Mouse (Mus musculus): ENCODE results near the gene Tmem206. TPM values are rescaled to one million over a fixed set of nuclear protein-coding genes. Genes with fewer than 3 reads are reported as not detected.

Gene Tmem206
- polyA plus RNA-seq, 1 experiment from 2014 or later: 34.2 TPM

DNA sequence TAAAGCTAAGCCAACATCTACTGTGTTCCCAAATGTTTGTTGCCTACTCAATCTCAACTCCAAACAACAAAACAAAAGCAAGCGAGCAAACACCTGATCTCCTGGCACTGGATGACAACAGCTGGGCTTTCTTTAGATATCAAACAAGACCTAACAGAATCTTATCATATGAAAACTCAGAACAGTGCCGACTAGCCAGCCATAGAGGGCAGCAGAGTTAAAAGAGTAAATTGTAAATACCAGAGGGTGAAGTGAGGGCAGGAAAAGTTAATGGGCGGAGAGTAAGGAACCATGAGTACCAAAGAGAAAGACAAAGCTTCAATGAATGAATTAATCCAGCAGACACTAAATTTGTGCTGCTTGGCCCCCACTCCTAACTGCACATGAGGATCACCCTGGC, 65.6 kb downstream of the Tmem206 start:
- Histone ChIP-seq H3K36me3 (ENCODE audit: control insufficient read depth, insufficient read depth, low read length) (no peaks in the 10 kb centered on the region), H3K9ac (ENCODE audit: low read length) (no peak overlapping the region), H3K4me3 (ENCODE audit: low read depth, low read length) (no peak overlapping the region), H3K27ac (ENCODE audit: low read depth, low read length) (no peak overlapping the region), H3K4me1 (replicated peaks; ENCODE audit: control insufficient read depth, insufficient read depth, low read length) (no peaks in the 10 kb centered on the region), H3K9me3 (ENCODE audit: control insufficient read depth, low read length) (no peaks in the 10 kb centered on the region), H3K4me2 (ENCODE audit: low read depth, low read length, severe bottlenecking) (no peak overlapping the region), H3K27me3 (ENCODE audit: control insufficient read depth, insufficient read depth, low read length) (no peaks in the 10 kb centered on the region)
- DNase-seq (ENCODE audit: low spot score): no peak
- no peak; the same call in 1 of the 2 replicates for ATAC-seq (replicated peaks; ENCODE audit: low FRiP score)
- WGBS: 14% methylated on average over 3 of the region's 3 CpGs

DNA sequence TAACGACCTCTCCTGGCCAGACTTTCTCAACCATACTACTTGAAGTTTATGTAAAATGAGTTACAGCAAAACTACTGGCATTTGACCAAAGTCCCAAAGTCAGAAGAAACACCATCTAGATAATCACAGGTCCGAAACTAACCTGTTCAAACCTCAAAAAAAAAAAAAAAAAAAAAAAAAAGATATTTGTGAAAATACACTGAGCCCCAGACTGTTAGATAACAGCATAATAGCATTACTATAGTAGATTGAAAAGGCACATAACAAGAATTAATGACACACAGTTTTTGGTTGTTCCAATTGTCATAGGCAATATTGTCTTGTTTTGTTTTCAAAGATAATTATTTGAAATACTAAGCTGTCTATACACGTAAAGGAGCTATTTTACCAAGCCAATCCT, 67.8 kb downstream of the Tmem206 start:
- WGBS: 84% methylated on average over 3 of the region's 3 CpGs
- H3K36me3 ChIP-seq (ENCODE audit: control insufficient read depth, insufficient read depth, low read length): no peaks in the 10 kb centered on the region
- ATAC-seq (replicated peaks; ENCODE audit: low FRiP score) (no peak), DNase-seq (ENCODE audit: low spot score) (no peak)
- H3K27me3 ChIP-seq (ENCODE audit: control insufficient read depth, insufficient read depth, low read length): no peaks in the 10 kb centered on the region
- H3K27ac ChIP-seq (ENCODE audit: low read depth, low read length): no peak overlapping the region
- no peak overlapping the region for H3K4me3 ChIP-seq (ENCODE audit: low read depth, low read length)
- H3K9me3 ChIP-seq (ENCODE audit: control insufficient read depth, low read length): no peaks in the 10 kb centered on the region
- H3K4me1 ChIP-seq (replicated peaks; ENCODE audit: control insufficient read depth, insufficient read depth, low read length): no peaks in the 10 kb centered on the region
- H3K4me2 ChIP-seq (ENCODE audit: low read depth, low read length, severe bottlenecking): no peak overlapping the region
- no peak overlapping the region for H3K9ac ChIP-seq (ENCODE audit: low read length)

DNA sequence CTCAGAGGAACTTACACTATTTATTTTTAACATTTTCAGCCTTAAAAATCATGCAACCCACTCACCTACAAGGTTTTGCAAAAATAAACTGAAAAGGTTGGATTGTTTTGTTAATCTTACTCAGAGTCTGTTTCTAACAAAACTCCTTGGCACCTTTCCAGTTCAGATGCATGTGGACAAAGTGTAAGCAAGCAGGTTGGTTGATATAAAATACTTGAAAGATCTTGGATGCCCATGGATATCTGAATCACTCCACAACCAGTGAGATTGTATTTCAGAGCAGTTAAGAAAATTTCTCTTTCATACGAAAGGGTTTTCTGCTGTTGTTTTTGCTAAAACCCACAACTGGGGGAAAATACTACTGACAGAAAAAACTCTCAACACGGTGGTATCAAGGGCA, 68.4 kb downstream of the Tmem206 start:
- Histone ChIP-seq H3K27ac (ENCODE audit: low read depth, low read length) (no peak overlapping the region), H3K4me3 (ENCODE audit: low read depth, low read length) (no peak overlapping the region), H3K36me3 (ENCODE audit: control insufficient read depth, insufficient read depth, low read length) (no peaks in the 10 kb centered on the region), H3K27me3 (ENCODE audit: control insufficient read depth, insufficient read depth, low read length) (no peaks in the 10 kb centered on the region), H3K9me3 (ENCODE audit: control insufficient read depth, low read length) (no peaks in the 10 kb centered on the region), H3K4me1 (replicated peaks; ENCODE audit: control insufficient read depth, insufficient read depth, low read length) (no peaks in the 10 kb centered on the region), H3K4me2 (ENCODE audit: low read depth, low read length, severe bottlenecking) (no peak overlapping the region), H3K9ac (ENCODE audit: low read length) (no peak overlapping the region)
- ATAC-seq (replicated peaks; ENCODE audit: low FRiP score) (no peak), DNase-seq (ENCODE audit: low spot score) (no peak)
- 75% methylated on average over 2 of the region's 2 CpGs for WGBS

DNA sequence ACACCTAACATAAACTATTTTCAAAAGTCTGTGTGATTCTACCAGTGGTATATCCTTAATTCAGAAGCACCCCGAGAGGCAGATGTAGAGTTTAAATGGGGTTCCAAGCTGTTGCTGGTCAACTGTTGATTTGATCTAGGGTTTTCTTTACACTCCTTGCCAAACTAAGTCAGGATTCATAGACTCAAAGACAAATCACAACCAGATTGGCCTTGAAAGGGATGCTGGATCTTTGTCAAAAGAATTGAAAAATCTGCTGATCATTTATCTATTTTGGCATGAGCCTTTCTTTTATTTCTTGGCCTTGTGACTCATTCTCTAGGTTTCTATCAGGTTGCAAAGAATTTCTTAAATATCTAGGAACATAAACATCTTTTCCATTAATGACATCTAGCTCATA, 69.5 kb downstream of the Tmem206 start:
- H3K4me2 ChIP-seq (ENCODE audit: low read depth, low read length, severe bottlenecking): peak overlapping the region; percentile 62
- H3K4me1 ChIP-seq (replicated peaks; ENCODE audit: control insufficient read depth, insufficient read depth, low read length): no peaks in the 10 kb centered on the region
- DNase-seq (ENCODE audit: low spot score) (no peak), ATAC-seq (replicated peaks; ENCODE audit: low FRiP score) (no peak)
- no peaks in the 10 kb centered on the region for H3K27me3 ChIP-seq (ENCODE audit: control insufficient read depth, insufficient read depth, low read length)
- no peaks in the 10 kb centered on the region for H3K9me3 ChIP-seq (ENCODE audit: control insufficient read depth, low read length)
- peak overlapping the region; percentile 70 for H3K4me3 ChIP-seq (ENCODE audit: low read depth, low read length)
- H3K9ac ChIP-seq (ENCODE audit: low read length): no peak overlapping the region; the same call in 1 of the 2 replicates
- 51% methylated on average over 1 of the region's 1 CpGs for WGBS
- no peaks in the 10 kb centered on the region for H3K36me3 ChIP-seq (ENCODE audit: control insufficient read depth, insufficient read depth, low read length)
- no peak overlapping the region for H3K27ac ChIP-seq (ENCODE audit: low read depth, low read length)

DNA sequence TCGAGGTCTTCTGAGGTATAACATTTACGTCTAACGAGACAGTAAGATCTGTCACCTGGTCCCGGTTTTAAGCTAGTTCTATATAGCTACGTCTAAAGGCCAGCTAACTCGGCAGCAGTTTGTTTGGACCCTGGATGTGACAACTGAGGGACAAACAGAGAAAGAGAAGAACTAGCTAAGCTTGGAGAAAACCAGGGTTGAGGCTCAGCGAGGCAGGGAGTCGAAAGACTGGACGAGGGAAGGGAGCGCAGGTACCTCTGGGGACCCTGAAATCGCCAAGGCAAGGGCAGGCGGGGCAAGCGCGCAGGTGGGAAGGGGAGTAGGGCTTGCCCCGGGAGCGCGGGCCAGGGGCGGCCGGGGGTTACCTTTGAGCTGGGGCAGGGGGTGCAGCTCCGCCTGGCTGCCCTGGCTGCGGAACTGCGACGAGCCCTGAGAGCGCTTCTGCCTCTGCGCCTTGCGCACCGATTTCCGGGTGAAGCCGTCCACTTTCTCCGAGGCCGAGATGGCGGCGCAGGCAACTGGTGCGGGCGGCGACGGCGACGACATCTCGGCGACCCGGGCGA, 70.2 kb downstream of the Tmem206 start:
- Histone ChIP-seq H3K9ac (ENCODE audit: low read length) (peak overlapping the region; percentile 71), H3K9me3 (ENCODE audit: control insufficient read depth, low read length) (no peaks in the 10 kb centered on the region), H3K36me3 (ENCODE audit: control insufficient read depth, insufficient read depth, low read length) (no peaks in the 10 kb centered on the region), H3K4me3 (ENCODE audit: low read depth, low read length) (peak overlapping the region; percentile 70), H3K4me1 (replicated peaks; ENCODE audit: control insufficient read depth, insufficient read depth, low read length) (no peaks in the 10 kb centered on the region), H3K27me3 (ENCODE audit: control insufficient read depth, insufficient read depth, low read length) (no peaks in the 10 kb centered on the region), H3K27ac (ENCODE audit: low read depth, low read length) (no peak overlapping the region), H3K4me2 (ENCODE audit: low read depth, low read length, severe bottlenecking) (peak overlapping the region; percentile 62)
- DNase-seq (ENCODE audit: low spot score) (peak; percentile 72), ATAC-seq (replicated peaks; ENCODE audit: low FRiP score) (no peak)
- WGBS: under 1% methylated on average over 25 of the region's 43 CpGs

DNA sequence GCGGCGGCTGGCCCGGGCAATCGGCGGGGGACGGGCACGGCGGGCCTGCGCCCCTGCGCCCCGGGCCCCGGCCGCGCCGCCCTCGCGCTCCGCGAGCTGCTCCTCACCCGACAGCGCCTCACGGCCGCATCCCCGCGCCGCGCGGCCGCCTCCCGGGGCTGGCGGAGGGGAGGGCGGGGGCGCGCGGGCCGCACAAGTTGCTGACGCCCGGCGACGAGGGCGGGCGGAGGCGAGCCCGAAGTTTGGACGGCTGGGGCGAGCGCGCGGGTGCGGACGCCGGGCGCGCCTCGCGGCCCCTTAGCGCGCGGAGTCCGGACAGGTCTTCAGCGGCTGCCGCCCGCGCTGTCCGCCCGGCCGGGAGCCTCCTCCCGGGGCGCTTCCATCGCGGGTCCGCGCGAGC, 70.7 kb downstream of the Tmem206 start:
- peak; percentile 42 for ATAC-seq (replicated peaks; ENCODE audit: low FRiP score)
- 1% methylated on average over 33 of the region's 74 CpGs for WGBS
- Histone ChIP-seq H3K27ac (ENCODE audit: low read depth, low read length) (peak overlapping the region; percentile 37), H3K9ac (ENCODE audit: low read length) (peak overlapping the region; percentile 71), H3K4me3 (ENCODE audit: low read depth, low read length) (peak overlapping the region; percentile 70), H3K27me3 (ENCODE audit: control insufficient read depth, insufficient read depth, low read length) (no peaks in the 10 kb centered on the region), H3K9me3 (ENCODE audit: control insufficient read depth, low read length) (no peaks in the 10 kb centered on the region), H3K4me2 (ENCODE audit: low read depth, low read length, severe bottlenecking) (peak overlapping the region; percentile 62), H3K36me3 (ENCODE audit: control insufficient read depth, insufficient read depth, low read length) (no peaks in the 10 kb centered on the region), H3K4me1 (replicated peaks; ENCODE audit: control insufficient read depth, insufficient read depth, low read length) (no peaks in the 10 kb centered on the region)
- no peak for DNase-seq (ENCODE audit: low spot score)

DNA sequence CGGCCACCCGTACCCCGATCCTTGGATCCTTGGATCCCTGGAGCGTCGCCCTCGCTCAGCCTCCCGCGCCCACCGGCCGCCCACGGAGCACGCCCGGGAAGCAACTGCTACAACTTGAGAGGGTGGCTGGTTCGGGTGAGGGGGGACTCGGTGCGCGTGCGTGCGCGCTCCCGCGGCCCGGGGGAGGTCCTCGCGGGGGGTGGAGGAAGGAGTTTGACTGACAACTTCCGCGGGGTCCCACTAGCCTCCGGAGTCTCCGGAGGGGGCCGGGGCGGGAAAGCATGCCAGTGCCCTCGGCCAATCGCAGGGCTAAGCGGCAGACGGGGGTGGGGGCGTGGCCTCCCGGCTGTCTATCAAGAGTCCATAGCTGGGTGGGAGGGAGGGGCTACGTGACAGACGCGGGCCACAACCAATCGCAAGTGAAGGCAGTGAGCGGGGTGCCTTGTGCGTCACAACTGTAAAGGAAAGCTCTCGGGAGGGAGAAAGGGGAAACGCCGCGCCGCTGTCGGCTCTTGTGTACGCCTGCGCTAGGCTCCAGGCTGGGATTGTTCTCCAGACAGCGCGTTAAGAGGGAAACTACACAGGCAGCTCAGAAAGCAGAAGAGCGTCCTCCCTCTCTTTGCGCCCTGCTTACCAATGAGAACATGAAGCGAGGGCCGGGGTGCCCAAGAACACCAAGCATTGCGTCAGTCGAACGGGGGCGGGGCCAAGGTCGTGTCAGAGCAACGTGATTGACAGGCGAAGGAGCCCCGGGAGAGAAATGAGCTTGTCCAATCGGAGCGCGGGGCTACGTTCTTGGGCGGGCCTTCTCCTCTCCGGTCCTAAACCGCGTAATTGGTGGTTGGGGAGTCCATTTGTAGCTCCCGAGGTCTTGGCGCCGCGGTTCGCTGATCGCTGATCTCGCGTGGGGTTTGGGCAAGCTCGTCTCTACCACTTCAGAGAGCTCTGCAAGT, 71.5 kb downstream of the Tmem206 start:
- no peaks in the 10 kb centered on the region for H3K9me3 ChIP-seq (ENCODE audit: control insufficient read depth, low read length)
- H3K4me2 ChIP-seq (ENCODE audit: low read depth, low read length, severe bottlenecking): peak overlapping the region; percentile 62
- no peaks in the 10 kb centered on the region for H3K36me3 ChIP-seq (ENCODE audit: control insufficient read depth, insufficient read depth, low read length)
- peak overlapping the region; percentile 72 for H3K9ac ChIP-seq (ENCODE audit: low read length)
- ATAC-seq (replicated peaks; ENCODE audit: low FRiP score) (peak; percentile 98), DNase-seq (ENCODE audit: low spot score) (peak; percentile 100)
- no peaks in the 10 kb centered on the region for H3K4me1 ChIP-seq (replicated peaks; ENCODE audit: control insufficient read depth, insufficient read depth, low read length)
- H3K4me3 ChIP-seq (ENCODE audit: low read depth, low read length): peak overlapping the region; percentile 70
- no peaks in the 10 kb centered on the region for H3K27me3 ChIP-seq (ENCODE audit: control insufficient read depth, insufficient read depth, low read length)
- WGBS: under 1% methylated on average over 66 of the region's 82 CpGs
- H3K27ac ChIP-seq (ENCODE audit: low read depth, low read length): peak overlapping the region; percentile 74
